Comparison of ENCODE assay signal across 20 mouse cellular contexts in genomic region chr3:126501826-126502225, GRCm38 (mm10).
"Had no signal": no experiment of that assay in that cellular context is flagged by ENCODE, and none has a peak within 500 bp of the region (broad histone marks: within the 10 kb centered on the region; RNA-seq: fewer than 3 reads in every experiment).

No protein-coding gene starts in this region.

- H3K4me2 ChIP-seq: lung, embryonic 15.5 days; midbrain, embryonic 11.5 days; midbrain, embryonic 13.5 days; midbrain, embryonic 15.5 days; neural tube, embryonic 13.5 days; neural tube, embryonic 15.5 days had no signal

- H3K36me3 ChIP-seq: lung, embryonic 15.5 days; midbrain, embryonic 13.5 days; midbrain, embryonic 15.5 days; neural tube, embryonic 13.5 days; neural tube, embryonic 15.5 days had no signal

- H3K27me3 ChIP-seq: lung, embryonic 15.5 days; megakaryocyte, embryonic 14.5 days; midbrain, embryonic 13.5 days; midbrain, embryonic 15.5 days; neural tube, embryonic 13.5 days; neural tube, embryonic 15.5 days had no signal

- DNase-seq: liver, postnatal 0 days; lung, adult 2 months; lung, postnatal 14 days; lung, postnatal 36 days; retina, postnatal 1 day; right cerebral cortex, adult 18-20 months; right cerebral cortex, postnatal 25 days; right cerebral cortex, postnatal 4 days; spleen, adult 18-20 months; thymus, adult 18-20 months; thymus, postnatal 14 days; thymus, postnatal 36 days had no signal

- ATAC-seq: liver, postnatal 0 days; lung, postnatal 0 days; midbrain, embryonic 13.5 days; midbrain, embryonic 15.5 days had no signal

- H3K4me3 ChIP-seq: lung, embryonic 15.5 days; megakaryocyte, embryonic 14.5 days; midbrain, embryonic 13.5 days; midbrain, embryonic 15.5 days; neural tube, embryonic 13.5 days; neural tube, embryonic 15.5 days had no signal
